Mouse (Mus musculus) MEL (cell line): ENCODE data around the gene Slc25a42. TPM values are rescaled to one million over a fixed set of nuclear protein-coding genes. Genes with fewer than 3 reads are reported as not detected.

Experiments
- DNase-seq: peaks from one replicate; pipeline ENCODE4 v3.0.0; 2011; ENCODE audit warnings: low read depth, low spot score
- H3K27ac ChIP-seq: 2 replicates; pipeline ENCODE4 v1.5.1; 2012; ENCODE audit warnings: low read depth, mild to moderate bottlenecking, control low read depth, low read length, moderate library complexity; ENCODE audit not compliant: control insufficient read depth
- H3K27me3 ChIP-seq, 2 experiments: fragments of 150-350 bp in 1 of 2; sonication (generic) in 1 of 2; 2 replicates each; pipeline ENCODE4 v1.6.1; 2012; ENCODE audit warnings: low read length in 2 of 2, mild to moderate bottlenecking in 2 of 2, improper control_type of control experiment in 1 of 2, moderate library complexity in 1 of 2; ENCODE audit not compliant: insufficient read depth in 2 of 2, control insufficient read depth in 1 of 2
- H3K36me3 ChIP-seq, 2 experiments: 2 replicates each; pipeline ENCODE4 v1.6.1; 2012 to 2014; ENCODE audit warnings: low read length in 2 of 2, improper control_type of control experiment in 1 of 2, inconsistent platforms in 1 of 2, mild to moderate bottlenecking in 1 of 2; ENCODE audit not compliant: insufficient read depth in 2 of 2, control insufficient read depth in 1 of 2
- H3K4me1 ChIP-seq, 2 experiments: fragments of 150-350 bp in 1 of 2; sonication (generic) in 1 of 2; 2 replicates each; pipeline ENCODE4 v1.6.1; 2012; ENCODE audit warnings: low read length in 2 of 2, improper control_type of control experiment in 1 of 2, mild to moderate bottlenecking in 1 of 2; ENCODE audit not compliant: insufficient read depth in 2 of 2, control insufficient read depth in 1 of 2
- H3K4me3 ChIP-seq, 2 experiments: fragments of 150-350 bp in 1 of 2; sonication (generic) in 1 of 2; 2 replicates each; pipeline ENCODE4 v1.5.1; 2012; ENCODE audit warnings: low read depth in 2 of 2, low read length in 2 of 2, mild to moderate bottlenecking in 2 of 2, moderate library complexity in 2 of 2, control low read depth in 1 of 2, improper control_type of control experiment in 1 of 2; ENCODE audit not compliant: control insufficient read depth in 1 of 2, insufficient read depth in 1 of 2
- H3K79me2 ChIP-seq: 2 replicates; pipeline ENCODE4 v1.6.1; 2012; ENCODE audit warnings: mild to moderate bottlenecking, low read length, moderate library complexity; ENCODE audit not compliant: control insufficient read depth, poor library complexity, insufficient read depth
- H3K9ac ChIP-seq: 2 replicates; pipeline ENCODE4 v1.6.1; 2012; ENCODE audit warnings: low read depth, mild to moderate bottlenecking, control low read depth, low read length, moderate library complexity; ENCODE audit not compliant: control insufficient read depth, poor library complexity, severe bottlenecking
- H3K9me3 ChIP-seq: fragments of 150-350 bp; sonication (generic); replicated peaks from 2 replicates; pipeline ENCODE4 v1.6.1; 2012; ENCODE audit warnings: mild to moderate bottlenecking, low read length, improper control_type of control experiment, moderate library complexity; ENCODE audit not compliant: insufficient read depth
- BHLHE40 ChIP-seq: IDR thresholded peaks from 2 replicates; pipeline ENCODE4 v1.6.1; 2012; ENCODE audit warnings: low read depth, mild to moderate bottlenecking, inconsistent platforms, low read length, improper control_type of control experiment, borderline replicate concordance
- CHD1 ChIP-seq: IDR thresholded peaks from 2 replicates; pipeline ENCODE4 v1.6.1; 2012; ENCODE audit warnings: low read depth, mild to moderate bottlenecking, inconsistent platforms, low read length, improper control_type of control experiment
- CHD2 ChIP-seq: IDR thresholded peaks from 2 replicates; pipeline ENCODE4 v1.6.1; 2011; ENCODE audit warnings: low read length, improper control_type of control experiment
- E2F4 ChIP-seq: IDR thresholded peaks from 2 replicates; pipeline ENCODE4 v1.6.1; 2011; ENCODE audit warnings: low read depth, low read length, improper control_type of control experiment, borderline replicate concordance
- EP300 ChIP-seq, 2 experiments: IDR thresholded peaks; 2 replicates each; pipeline ENCODE4 v1.6.1; 2011; ENCODE audit warnings: improper control_type of control experiment in 2 of 2, low read length in 2 of 2, low read depth in 1 of 2, mild to moderate bottlenecking in 1 of 2
- GABPA ChIP-seq: IDR thresholded peaks from 2 replicates; pipeline ENCODE4 v1.6.1; 2012; ENCODE audit warnings: low read depth, mild to moderate bottlenecking, inconsistent platforms, low read length, improper control_type of control experiment, moderate library complexity
- HCFC1 ChIP-seq: IDR thresholded peaks from 2 replicates; pipeline ENCODE4 v1.6.1; 2012; ENCODE audit warnings: low read depth, mild to moderate bottlenecking, inconsistent platforms, low read length, improper control_type of control experiment, moderate library complexity
- KAT2A ChIP-seq: conservative IDR thresholded peaks from 2 replicates; pipeline ENCODE4 v1.6.1; 2012; ENCODE audit warnings: low read depth, low read length, improper control_type of control experiment, inconsistent platforms
- MAFK ChIP-seq: IDR thresholded peaks from 2 replicates; pipeline ENCODE4 v1.6.1; 2011; ENCODE audit warnings: low read depth, mild to moderate bottlenecking, low read length, improper control_type of control experiment, borderline replicate concordance
- MAX ChIP-seq: IDR thresholded peaks from 2 replicates; pipeline ENCODE4 v1.6.1; 2011; ENCODE audit warnings: low read length, improper control_type of control experiment
- MAZ ChIP-seq: IDR thresholded peaks from 2 replicates; pipeline ENCODE4 v1.6.1; 2012; ENCODE audit warnings: low read depth, mild to moderate bottlenecking, inconsistent platforms, low read length, improper control_type of control experiment
- MYB ChIP-seq: IDR thresholded peaks from 2 replicates; pipeline ENCODE4 v1.6.1; 2011; ENCODE audit warnings: mild to moderate bottlenecking, low read depth, low read length, improper control_type of control experiment
- MYC ChIP-seq: IDR thresholded peaks from 2 replicates; pipeline ENCODE4 v1.6.1; 2011; ENCODE audit warnings: low read depth, mild to moderate bottlenecking, low read length, improper control_type of control experiment, moderate library complexity
- NRF1 ChIP-seq: IDR thresholded peaks from 2 replicates; pipeline ENCODE4 v1.6.1; 2014; ENCODE audit warnings: low read depth, mild to moderate bottlenecking, inconsistent platforms, low read length, improper control_type of control experiment, moderate library complexity; ENCODE audit not compliant: poor library complexity, insufficient read depth, severe bottlenecking
- POLR2A ChIP-seq, 2 experiments: IDR thresholded peaks; 2 replicates each; pipeline ENCODE4 v1.6.1; 2011 to 2012; ENCODE audit warnings: low read length in 2 of 2, mild to moderate bottlenecking in 2 of 2, control low read depth in 1 of 2, improper control_type of control experiment in 1 of 2, low read depth in 1 of 2, moderate library complexity in 1 of 2; ENCODE audit not compliant: control insufficient read depth in 1 of 2, insufficient read depth in 1 of 2, poor library complexity in 1 of 2
- SIN3A ChIP-seq: IDR thresholded peaks from 2 replicates; pipeline ENCODE4 v1.6.1; 2012; ENCODE audit warnings: low read length, improper control_type of control experiment, inconsistent platforms
- SMC3 ChIP-seq: IDR thresholded peaks from 2 replicates; pipeline ENCODE4 v1.6.1; 2011; ENCODE audit warnings: low read depth, low read length, improper control_type of control experiment
- TBP ChIP-seq: IDR thresholded peaks from 2 replicates; pipeline ENCODE4 v1.8.0; 2011; ENCODE audit warnings: low read depth, low read length, improper control_type of control experiment
- TCF12 ChIP-seq: IDR thresholded peaks from 2 replicates; pipeline ENCODE4 v1.6.1; 2014; ENCODE audit warnings: low read depth, mild to moderate bottlenecking, inconsistent platforms, low read length, improper control_type of control experiment, moderate library complexity
- UBTF ChIP-seq: IDR thresholded peaks from 2 replicates; pipeline ENCODE4 v1.6.1; 2012; ENCODE audit warnings: low read depth, mild to moderate bottlenecking, inconsistent platforms, low read length, improper control_type of control experiment, moderate library complexity, borderline replicate concordance; ENCODE audit not compliant: insufficient read depth
- USF1 ChIP-seq: IDR thresholded peaks from 2 replicates; pipeline ENCODE4 v1.6.1; 2014; ENCODE audit warnings: low read depth, mild to moderate bottlenecking, inconsistent platforms, low read length, improper control_type of control experiment, moderate library complexity
- USF2 ChIP-seq, 2 experiments: IDR thresholded peaks; 2 replicates each; pipeline ENCODE4 v1.6.1; 2011 to 2012; ENCODE audit warnings: improper control_type of control experiment in 2 of 2, low read length in 2 of 2, borderline replicate concordance in 1 of 2, inconsistent platforms in 1 of 2, low read depth in 1 of 2, mild to moderate bottlenecking in 1 of 2; ENCODE audit not compliant: insufficient read depth in 1 of 2
- ZC3H11A ChIP-seq: IDR thresholded peaks from 2 replicates; pipeline ENCODE4 v1.6.1; 2012; ENCODE audit warnings: low read depth, mild to moderate bottlenecking, inconsistent platforms, low read length, improper control_type of control experiment
- ZMIZ1 ChIP-seq: IDR thresholded peaks from 2 replicates; pipeline ENCODE4 v1.6.1; 2012; ENCODE audit warnings: low read depth, mild to moderate bottlenecking, inconsistent platforms, low read length, improper control_type of control experiment, moderate library complexity
- ZNF384 ChIP-seq: IDR thresholded peaks from 2 replicates; pipeline ENCODE4 v1.6.1; 2012; ENCODE audit warnings: low read depth, mild to moderate bottlenecking, inconsistent platforms, low read length, improper control_type of control experiment
- polyA plus RNA-seq, 2 experiments: library from polyadenylated mRNA; stranded (reverse) in 1 of 2; unstranded in 1 of 2; fragments of >175 nt in 1 of 2; fragments of >200 nt in 1 of 2; gene quantifications; 2 replicates each; pipeline versions ENCODE4 v1.2.1 to v1.2.4; 2012; ENCODE audit warnings: low replicate concordance in 2 of 2, low read depth in 1 of 2; ENCODE audit not compliant: insufficient read length in 2 of 2, insufficient read depth in 1 of 2, missing spikeins in 1 of 2
- total RNA-seq: library from RNA; depleted of rRNA; stranded (reverse); fragments of 300-350 nt; gene quantifications from 2 replicates; pipeline ENCODE4 v1.2.3, GENCODE M21; 2012

Slc25a42 gene
- total and polyA plus RNA-seq, 3 experiments: 5.2 to 12.1 TPM; not detected in 1

GRCm38 (mm10) chr8:70215092-70215491 lies 3.0 kb upstream of the Slc25a42 start:
- H3K4me1 ChIP-seq: peaks cover 11 to 38% of the 10 kb centered on the region in 2 experiments
- TF ChIP-seq USF2 (IDR thresholded peaks at IDR 0.05; ENCODE audit: borderline replicate concordance in 1 of 2, insufficient read depth in 1 of 2, low read depth in 1 of 2, low read length in 2 of 2) (no peak), MAZ (no peak), ZNF384 (no peak), NRF1 (no peak), POLR2A (IDR thresholded peaks at IDR 0.05; ENCODE audit: control insufficient read depth in 1 of 2, insufficient read depth in 1 of 2, low read depth in 1 of 2, low read length in 2 of 2, poor library complexity in 1 of 2) (no peak), MAX (no peak), MAFK (no peak), E2F4 (no peak), SMC3 (no peak), ZC3H11A (no peak), CHD2 (no peak), MYC (no peak), UBTF (no peak), HCFC1 (no peak), BHLHE40 (no peak), ZMIZ1 (no peak), SIN3A (no peak), CHD1 (no peak), KAT2A (no peak), GABPA (no peak)
- H3K9me3 ChIP-seq: no peaks in the 10 kb centered on the region

GRCm38 (mm10) chr8:70214411-70214810 lies 2.3 kb upstream of the Slc25a42 start:
- Histone ChIP-seq H3K36me3 (peaks cover 0 to 30% of the 10 kb centered on the region in 2 experiments; a peak in 2 of 4 replicates), H3K79me2 (peaks cover 18% of the 10 kb centered on the region), H3K4me1 (peaks cover 11 to 39% of the 10 kb centered on the region in 2 experiments), H3K9ac (peak overlapping the region; percentile 26; the same call in 1 of the 2 replicates), H3K27me3 (no peaks in the 10 kb centered on the region), H3K4me3 (no peak overlapping the region), H3K9me3 (no peaks in the 10 kb centered on the region), H3K27ac (peak overlapping the region; percentile 79)
- TF ChIP-seq MYB (no peak), SIN3A (peak; percentile 40; the same call in 1 of the 2 replicates), TCF12 (0 out of 2 replicates have a peak, but pooled peaks have one; percentile 11), TBP (0 out of 2 replicates have a peak, but pooled peaks have one; percentile 23), E2F4 (no peak), EP300 (IDR thresholded peaks at IDR 0.05; ENCODE audit: low read depth in 1 of 2, low read length in 2 of 2) (0 out of 4 replicates have a peak, but pooled peaks of 1 of the 2 experiments have one; percentile 5), POLR2A (IDR thresholded peaks at IDR 0.05; ENCODE audit: control insufficient read depth in 1 of 2, insufficient read depth in 1 of 2, low read depth in 1 of 2, low read length in 2 of 2, poor library complexity in 1 of 2) (peak in 1 of 2 experiments; percentile 35; a peak in 1 of 4 replicates), HCFC1 (peak; percentile 44; the same call in 1 of the 2 replicates), MAZ (no peak), BHLHE40 (no peak), MYC (0 out of 2 replicates have a peak, but pooled peaks have one; percentile 14), MAX (peak; percentile 35; the same call in 1 of the 2 replicates), USF1 (no peak)
- peak; percentile 73 for DNase-seq

More at GRCm38 (mm10) chr8:70215092-70215491, 3.0 kb upstream of the Slc25a42 start:
- Histone ChIP-seq H3K9ac (no peak overlapping the region; the same call in 1 of the 2 replicates), H3K36me3 (peaks cover 0 to 29% of the 10 kb centered on the region in 2 experiments; a peak in 2 of 4 replicates), H3K27me3 (no peaks in the 10 kb centered on the region), H3K79me2 (peaks cover 16% of the 10 kb centered on the region), H3K27ac (peak overlapping the region; percentile 79), H3K4me3 (no peak overlapping the region)
- peak; percentile 32 for DNase-seq
